Mouse (Mus musculus) gastrocnemius, postnatal 36 days (tissue): Measurements from ENCODE around the gene Entpd6. TPM values are rescaled to one million over a fixed set of nuclear protein-coding genes. Genes with fewer than 3 reads are reported as not detected.

ENCODE experiments used
- DNase-seq, 2 experiments: peaks; one replicate each; pipeline ENCODE4 v3.0.0; 2022
- intact Hi-C: fragments of 180-260 bp; cut with DNase I; formaldehyde crosslinking; loops from one replicate; pipeline ENCODE4 v1.15.1; 2025
- long read RNA-seq, 2 experiments: library from polyadenylated mRNA; stranded (forward); transcript quantifications; one replicate each; pipeline ENCODE4 v2.0.0; 2021
- total RNA-seq, 2 experiments: library from RNA; stranded (reverse); gene quantifications; 2 replicates each; pipeline ENCODE4 v1.2.3; 2021

Entpd6 gene
- 1 to 10 TPM; 7.2 to 8.1 TPM for total RNA-seq
- long read RNA-seq, experiment 1, partial matches to known transcripts = 3 of 8 reads
- long read RNA-seq, experiment 1, other reads (novel, unspliced or antisense) = 2 of 8 reads
- long read RNA-seq, experiment 2, transcript Entpd6-201 (14 exons, 2,540 nt) = major isoform, 5 of 10 reads
- long read RNA-seq, experiment 2, partial matches to known transcripts = 4 of 10 reads
- long read RNA-seq, experiment 2, other reads (novel, unspliced or antisense) = 1 of 10 reads

GRCm38 (mm10) chr2:150748854-150749253 is at the start of gene Entpd6:
TSS of gene Entpd6 (plus strand) at chr2:150749042.
- intact Hi-C loops = loop anchor here (5.0 kb wide), 1 partner anchor 142 kb away; the partner anchor contains the start of gene Apmap
- DNase-seq = peak; percentile 92

GRCm38 (mm10) chr2:150712167-150712674 is 36.6 kb upstream of the Entpd6 start:
- DNase-seq = no peak
- intact Hi-C loops = no loop called here

GRCm38 (mm10) chr2:150735756-150736576 is 12.9 kb upstream of the Entpd6 start:
- DNase-seq = no peak
- intact Hi-C loops = no loop called here

GRCm38 (mm10) chr2:150737881-150738280 is 11.0 kb upstream of the Entpd6 start:
- DNase-seq = no peak
- intact Hi-C loops = no loop called here

GRCm38 (mm10) chr2:150740145-150740841 is 8.5 kb upstream of the Entpd6 start:
- intact Hi-C loops = no loop called here
- no peak for DNase-seq

GRCm38 (mm10) chr2:150741405-150741804 is 7.4 kb upstream of the Entpd6 start:
- no peak for DNase-seq
- intact Hi-C loops = no loop called here

GRCm38 (mm10) chr2:150745016-150745415 is 3.8 kb upstream of the Entpd6 start:
- intact Hi-C loops = loop anchor here (1.0 to 5.0 kb wide), 2 partner anchors 65 to 138 kb away; partner anchors contain the start of gene Apmap
- no peak for DNase-seq

- intact Hi-C loops = loop anchor here (5.0 kb wide), 1 partner anchor 142 kb away; the partner anchor contains the start of gene Apmap
- no peak for DNase-seq
Measured at GRCm38 (mm10) chr2:150749283-150749682, 441 bp downstream of the Entpd6 start.

GRCm38 (mm10) chr2:150750129-150750979 is 1.5 kb downstream of the Entpd6 start:
- intact Hi-C loops = no loop called here
- DNase-seq = no peak

GRCm38 (mm10) chr2:150755016-150755415 is 6.2 kb downstream of the Entpd6 start:
- DNase-seq = no peak
- intact Hi-C loops = no loop called here

GRCm38 (mm10) chr2:150761476-150761875 is 12.6 kb downstream of the Entpd6 start:
- intact Hi-C loops = no loop called here

GRCm38 (mm10) chr2:150765619-150766018 is 16.8 kb downstream of the Entpd6 start:
- intact Hi-C loops = no loop called here
- DNase-seq = no peak

More at GRCm38 (mm10) chr2:150761476-150761875, 12.6 kb downstream of the Entpd6 start:
- DNase-seq = no peak

GRCm38 (mm10) chr2:150766083-150766862 is 17.4 kb downstream of the Entpd6 start:
- DNase-seq = no peak

GRCm38 (mm10) chr2:150768678-150769077 is 19.8 kb downstream of the Entpd6 start:
- intact Hi-C loops = no loop called here
- DNase-seq = no peak

More at GRCm38 (mm10) chr2:150766083-150766862, 17.4 kb downstream of the Entpd6 start:
- intact Hi-C loops = no loop called here

- no peak for DNase-seq
- intact Hi-C loops = no loop called here
Measured at GRCm38 (mm10) chr2:150770747-150771146, 21.9 kb downstream of the Entpd6 start.

GRCm38 (mm10) chr2:150771169-150771568 is 22.3 kb downstream of the Entpd6 start:
- intact Hi-C loops = no loop called here
- DNase-seq = no peak

GRCm38 (mm10) chr2:150771996-150772395 is 23.2 kb downstream of the Entpd6 start:
- intact Hi-C loops = no loop called here
- no peak for DNase-seq

GRCm38 (mm10) chr2:150772466-150773119 is 23.8 kb downstream of the Entpd6 start:
- no peak for DNase-seq

More at GRCm38 (mm10) chr2:150772466-150773119, 23.8 kb downstream of the Entpd6 start:
- intact Hi-C loops = no loop called here
